ENCODE assay signal across 8 mouse cellular contexts in the genomic region with DNA sequence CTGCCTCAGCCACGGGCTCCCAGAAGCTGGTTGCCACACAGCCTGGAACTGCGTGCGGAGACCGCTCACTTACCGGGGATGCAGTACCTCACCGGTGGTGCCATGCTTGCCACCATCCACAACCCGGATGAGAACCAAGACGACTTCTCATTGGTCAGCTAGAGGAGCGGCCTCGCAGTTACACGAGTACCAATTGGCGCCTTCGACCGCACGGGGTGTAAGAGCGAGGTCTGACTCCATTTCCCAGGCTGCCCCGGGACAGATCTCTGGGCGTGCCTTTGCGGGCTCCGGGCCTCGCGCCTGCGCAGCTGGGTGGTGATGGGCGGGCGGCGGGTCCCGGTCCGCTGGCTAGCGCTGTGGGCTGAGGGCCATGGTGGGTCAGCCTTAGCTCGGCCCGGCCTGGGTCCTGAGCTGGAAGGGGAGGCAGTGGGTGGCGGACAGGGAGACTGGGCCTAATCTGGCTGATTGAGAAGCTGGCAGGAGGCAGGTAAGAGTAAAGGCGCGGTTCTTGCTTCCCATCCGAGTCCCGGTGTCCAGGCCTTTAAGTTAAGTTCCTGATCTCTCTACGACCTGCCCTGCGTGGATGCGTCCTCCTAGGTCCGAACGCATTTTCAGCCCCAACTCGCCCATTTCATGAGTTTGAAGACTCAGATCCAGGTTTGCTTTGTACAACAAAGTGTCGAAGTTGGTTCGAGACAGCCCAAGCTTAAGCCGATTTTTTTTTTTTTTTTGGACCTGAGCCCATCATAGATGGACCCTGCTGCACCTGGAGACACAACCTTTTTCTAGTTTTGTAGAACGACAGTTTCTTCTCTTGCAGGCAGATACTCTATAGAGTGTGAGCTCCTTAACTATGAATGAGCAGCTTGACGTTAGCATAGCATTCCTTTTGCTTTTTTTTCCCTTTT. TPM values are rescaled to one million over a fixed set of nuclear protein-coding genes. Genes with fewer than 3 reads are reported as not detected.
A peak's percentile ranks its signal among the peaks of the same experiment; 100 is the strongest.
DNase-seq lines count a peak whose midpoint lies in the region; ATAC-seq lines count a peak whose summit lies in the region.

A gene (minus strand): TSS at position 245 of the 908 bp plus-strand sequence.
A gene (plus strand): TSS at position 302 of the 908 bp plus-strand sequence.

- no peaks in the 10 kb centered on the region for H3K9me3 ChIP-seq in intestine, embryonic 14.5 days (ENCODE audit: control insufficient read depth, low read length)

- peaks cover 16% of the 10 kb centered on the region for H3K4me1 ChIP-seq in intestine, embryonic 14.5 days (replicated peaks; ENCODE audit: control insufficient read depth, insufficient read depth, low read length)

- H3K4me2 ChIP-seq in intestine, embryonic 14.5 days (ENCODE audit: low read length): peak within 1 kb of the TSS; percentile 97

- DNase-seq in adrenal gland, adult 18-20 months (ENCODE audit: low spot score in 2 of 2): peak; percentile 97 to 98
- peak; percentile 99 for DNase-seq in embryo, embryonic 11 days
- peak; percentile 98 for DNase-seq in gastrocnemius, postnatal 25 days
- DNase-seq in intestine, embryonic 14.5 days (ENCODE audit: low spot score): peak; percentile 96
- DNase-seq in left cerebral cortex, postnatal 14 days (ENCODE audit: low spot score in 2 of 2): peak; percentile 99
- DNase-seq in mesoderm, embryonic 11.5 days (ENCODE audit: low read depth, low spot score): peak; percentile 98
- DNase-seq in right cerebral cortex, postnatal 36 days (ENCODE audit: low spot score in 2 of 2): peak; percentile 99
- peak; percentile 98 for DNase-seq in yolk sac, embryonic 10.5 days (ENCODE audit: low spot score)

- peak within 1 kb of the TSS; percentile 80 for H3K4me3 ChIP-seq in intestine, embryonic 14.5 days (ENCODE audit: low read depth, low read length)

- H3K36me3 ChIP-seq in intestine, embryonic 14.5 days (ENCODE audit: control insufficient read depth, insufficient read depth, low read length): peaks cover 44% of the 10 kb centered on the region

- no peaks in the 10 kb centered on the region for H3K27me3 ChIP-seq in intestine, embryonic 14.5 days (replicated peaks; ENCODE audit: control insufficient read depth, insufficient read depth, low read length)

- peak within 1 kb of the TSS; percentile 72 for H3K9ac ChIP-seq in intestine, embryonic 14.5 days (ENCODE audit: low read length)

- intact Hi-C loops in left cerebral cortex, postnatal 14 days (cut with DNase I): no loop called here

- H3K27ac ChIP-seq in intestine, embryonic 14.5 days (ENCODE audit: low read depth): no peak within 1 kb of the TSS

- ATAC-seq in intestine, embryonic 14.5 days (replicated peaks; ENCODE audit: low FRiP score, low TSS enrichment, low read depth): peak; percentile 100

- WGBS in intestine, embryonic 14.5 days: under 1% methylated on average over 47 of the region's 47 CpGs

RNA-seq across cellular contexts. Expression of the first gene that starts in this region (rescaled TPM):
- total RNA-seq in adrenal gland, adult 18-20 months (2021): 10 to 100 TPM; 25.8 to 26.8 TPM
- total RNA-seq in gastrocnemius, postnatal 25 days (2021): 10 to 100 TPM; 11.4 to 16.4 TPM
- polyA plus RNA-seq in intestine, embryonic 14.5 days (2014; fragmentation: Nextera tagmentation; extraction: Ambion mirVana): 84.7 and 88.0 TPM in 2 replicates
- total RNA-seq in left cerebral cortex, postnatal 14 days (2021): 10 to 100 TPM; 21.9 to 27.2 TPM

RNA-seq across cellular contexts. Expression of the second gene that starts in this region (rescaled TPM):
- 10 to 100 TPM; 26.3 to 29.6 TPM for total RNA-seq in adrenal gland, adult 18-20 months (2021)
- 10 to 100 TPM; 19.2 to 20.5 TPM for total RNA-seq in gastrocnemius, postnatal 25 days (2021)
- polyA plus RNA-seq in intestine, embryonic 14.5 days (2014; fragmentation: Nextera tagmentation; extraction: Ambion mirVana): 69.2 and 76.6 TPM in 2 replicates
- total RNA-seq in left cerebral cortex, postnatal 14 days (2021): 10 to 100 TPM; 54.9 to 60.4 TPM
